Mouse (Mus musculus): Measurements from ENCODE around the gene Lats2. TPM values are rescaled to one million over a fixed set of nuclear protein-coding genes. Genes with fewer than 3 reads are reported as not detected.

Lats2 gene
- total and polyA plus RNA-seq, 3 experiments = 1.1 to 4.0 (median 1.5) TPM

- TF ChIP-seq ZKSCAN1 (IDR thresholded peaks at IDR 0.05; ENCODE audit: borderline replicate concordance, low read depth, low read length) (no peak), E2F4 (IDR thresholded peaks at IDR 0.05; ENCODE audit: insufficient replicate concordance, low read depth, low read length) (no peak), ZNF384 (IDR thresholded peaks at IDR 0.05; ENCODE audit: low read depth, low read length) (no peak), UBTF (IDR thresholded peaks at IDR 0.05; ENCODE audit: low read depth, low read length) (peak; percentile 97), MYC (IDR thresholded peaks at IDR 0.05; ENCODE audit: low read depth, low read length) (no peak), CHD2 (IDR thresholded peaks at IDR 0.05; ENCODE audit: low read length) (peak; percentile 59), MAX (IDR thresholded peaks at IDR 0.05; ENCODE audit: low read length) (peak; percentile 9; the same call in 1 of the 2 replicates), SIN3A (IDR thresholded peaks at IDR 0.05; ENCODE audit: low read length) (peak; percentile 81)
These were observed 93.2 kb downstream of the Lats2 start, which contains the start of gene Xpo4 (continued) for GRCm38 (mm10) chr14:57664822-57665627.

- Histone ChIP-seq H3K4me3 (replicated peaks in 1 of 3; ENCODE audit: low read depth in 2 of 3, low read length in 2 of 3, poor library complexity in 1 of 3) (peak overlapping the region; percentile 71 to 95 (median 95)), H3K27ac (ENCODE audit: insufficient read depth, low read depth) (peak overlapping the region; percentile 70; the same call in 1 of the 2 replicates), H3K9me3 (replicated peaks; ENCODE audit: low read length) (no peaks in the 10 kb centered on the region), H3K4me2 (ENCODE audit: insufficient read depth, low read depth, poor library complexity, severe bottlenecking) (peak overlapping the region; percentile 77), H3K79me2 (replicated peaks; ENCODE audit: control insufficient read depth, extremely low read depth, insufficient read depth, poor library complexity, severe bottlenecking) (peaks cover 57% of the 10 kb centered on the region), H3K4me1 (ENCODE audit: control insufficient read depth in 1 of 2, insufficient read depth in 2 of 2) (peaks cover 2 to 29% of the 10 kb centered on the region in 2 experiments; a peak in 3 of 4 replicates), H3K9ac (ENCODE audit: insufficient read depth, low read depth) (peak overlapping the region; percentile 84), H3K27me3 (replicated peaks) (no peaks in the 10 kb centered on the region), H3K36me3 (replicated peaks in 1 of 2; ENCODE audit: control insufficient read depth in 1 of 2, insufficient read depth in 1 of 2, low read length in 1 of 2) (peaks cover 5 to 19% of the 10 kb centered on the region in 2 experiments)
- dilution Hi-C loops (cut with MboI; ENCODE audit: extremely low pct_ligation_motif_present, extremely low pct_unique_long_range_greater_than_20kb, low sequenced_read_pairs) = no loop called here
- no peak for TF ChIP-seq TBP (conservative IDR thresholded peaks at IDR 0.05; ENCODE audit: low read depth, low read length)
- no peak for TF ChIP-seq ZNF384 (IDR thresholded peaks at IDR 0.05; ENCODE audit: low read depth, low read length)
- no peak for TF ChIP-seq ETS1 (conservative IDR thresholded peaks at IDR 0.05; ENCODE audit: low read depth, low read length)
- TF ChIP-seq NRF1 (IDR thresholded peaks at IDR 0.05; ENCODE audit: low read depth, low read length) = no peak
- TF ChIP-seq USF1 (IDR thresholded peaks at IDR 0.05; ENCODE audit: low read depth, low read length) = no peak
- TF ChIP-seq E2F4 (IDR thresholded peaks at IDR 0.05; ENCODE audit: insufficient replicate concordance, low read depth, low read length) = 0 out of 2 replicates have a peak, but pooled peaks have one; percentile 25
- TF ChIP-seq KAT2A (IDR thresholded peaks at IDR 0.05; ENCODE audit: insufficient replicate concordance, low read length) = no peak
- no peak for TF ChIP-seq MAZ (IDR thresholded peaks at IDR 0.05; ENCODE audit: low read depth, low read length)
- no peak for TF ChIP-seq POLR2A (IDR thresholded peaks at IDR 0.05; ENCODE audit: low read depth, low read length)
- TF ChIP-seq NELFE (IDR thresholded peaks at IDR 0.05; ENCODE audit: low read depth, low read length) = no peak
- TF ChIP-seq JUN (IDR thresholded peaks at IDR 0.05; ENCODE audit: insufficient read depth, low read depth, low read length) = no peak
- TF ChIP-seq SIN3A (IDR thresholded peaks at IDR 0.05; ENCODE audit: low read length) = no peak
- TF ChIP-seq MEF2A (IDR thresholded peaks at IDR 0.05; ENCODE audit: borderline replicate concordance, low read depth, low read length) = no peak
- TF ChIP-seq IRF4 (IDR thresholded peaks at IDR 0.05; ENCODE audit: low read depth, low read length) = no peak
- TF ChIP-seq ZKSCAN1 (IDR thresholded peaks at IDR 0.05; ENCODE audit: borderline replicate concordance, low read depth, low read length) = no peak
- peak; percentile 81 for TF ChIP-seq MAX (IDR thresholded peaks at IDR 0.05; ENCODE audit: low read length)
- TF ChIP-seq BHLHE40 (IDR thresholded peaks at IDR 0.05; ENCODE audit: low read depth, low read length) = peak; percentile 85
- no peak for TF ChIP-seq POLR2AphosphoS2 (IDR thresholded peaks at IDR 0.05; ENCODE audit: low read depth, low read length)
- no peak for TF ChIP-seq RAD21 (IDR thresholded peaks at IDR 0.05; ENCODE audit: low read depth, low read length)
- TF ChIP-seq CHD2 (IDR thresholded peaks at IDR 0.05; ENCODE audit: low read length) = no peak
- TF ChIP-seq GABPA (IDR thresholded peaks at IDR 0.05; ENCODE audit: insufficient replicate concordance, low read depth, low read length) = no peak
- TF ChIP-seq MXI1 (IDR thresholded peaks at IDR 0.05; ENCODE audit: low read depth, low read length) = peak; percentile 68
- peak; percentile 92 for TF ChIP-seq MYC (IDR thresholded peaks at IDR 0.05; ENCODE audit: low read depth, low read length)
- peak; percentile 44 for DNase-seq (ENCODE audit: extremely low read depth)
- in situ Hi-C loops (cut with MboI; ENCODE audit: low pct_ligation_motif_present, low pct_unique_long_range_greater_than_20kb, low sequenced_read_pairs) = no loop called here
These were observed 93.8 kb downstream of the Lats2 start for GRCm38 (mm10) chr14:57664311-57664821.

All from CH12.LX (cell line).